Mouse (Mus musculus) embryonic facial prominence, embryonic 10.5 days (tissue): ENCODE data around the gene Nfib. TPM values are rescaled to one million over a fixed set of nuclear protein-coding genes. Genes with fewer than 3 reads are reported as not detected.

Experiments used
- DNase-seq: peaks from one replicate; pipeline ENCODE4 v3.0.0-alpha.2; 2017; ENCODE audit warnings: low spot score
- H3K27ac ChIP-seq: fragments of 300-500 bp; sonication (generic); replicated peaks from 2 replicates; pipeline ENCODE4 v1.5.1; 2016; ENCODE audit warnings: mild to moderate bottlenecking
- H3K27me3 ChIP-seq: fragments of 300-500 bp; sonication (generic); replicated peaks from 2 replicates; pipeline ENCODE4 v1.6.1; 2016; ENCODE audit warnings: low read depth, mild to moderate bottlenecking; ENCODE audit not compliant: poor library complexity, severe bottlenecking
- H3K36me3 ChIP-seq: fragments of 300-500 bp; sonication (generic); replicated peaks from 2 replicates; pipeline ENCODE4 v1.6.1; 2016; ENCODE audit warnings: mild to moderate bottlenecking, moderate library complexity
- H3K4me1 ChIP-seq: fragments of 300-500 bp; sonication (generic); 2 replicates; pipeline ENCODE4 v1.6.1; 2016
- H3K4me3 ChIP-seq: fragments of 300-500 bp; sonication (generic); 2 replicates; pipeline ENCODE4 v1.5.1; 2016; ENCODE audit warnings: mild to moderate bottlenecking, moderate library complexity
- H3K9me3 ChIP-seq: fragments of 300-500 bp; sonication (generic); 2 replicates; pipeline ENCODE4 v1.6.1; 2016; ENCODE audit warnings: mild to moderate bottlenecking
- WGBS: fragments of 180-500 bp; shearing (Covaris S2); methylation state at CpG from one replicate; pipeline ENCODE4 v1.1.7; 2016; 5-methylcytosine and 5-hydroxymethylcytosine counted together
- polyA plus RNA-seq: library from polyadenylated mRNA; unstranded; fragments of >200 nt; fragmentation: Nextera tagmentation; extraction: Ambion mirVana; gene quantifications from 2 replicates; pipeline ENCODE4 v1.2.1, GENCODE M21; 2016

Nfib gene
- polyA plus RNA-seq, 1 experiment from 2014 or later = 26.7 TPM

DNA sequence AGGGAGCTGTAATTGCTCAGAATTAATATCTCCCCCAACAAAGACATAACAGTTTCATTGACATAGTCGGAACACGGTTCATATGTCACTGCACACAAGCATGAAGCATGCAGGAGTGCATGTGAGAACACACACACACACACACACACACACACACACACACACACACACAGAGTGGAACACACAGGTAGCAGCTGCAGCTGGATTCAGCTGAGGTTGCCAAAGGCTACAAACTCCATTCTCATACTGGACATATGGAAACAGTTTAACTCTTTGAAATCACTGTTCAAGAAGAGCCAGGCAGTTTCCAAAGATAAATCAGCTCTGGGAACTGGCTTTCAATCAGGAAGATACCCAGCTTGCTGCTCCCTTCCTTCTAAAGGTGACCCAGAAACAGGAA lies 462 bp upstream of the Nfib start:
- peaks cover 81% of the 10 kb centered on the region for H3K4me1 ChIP-seq
- H3K4me3 ChIP-seq = no peak overlapping the region
- H3K36me3 ChIP-seq = no peaks in the 10 kb centered on the region
- peak overlapping the region; percentile 83 for H3K27ac ChIP-seq
- 60% methylated on average over 2 of the region's 2 CpGs for WGBS
- H3K27me3 ChIP-seq = no peaks in the 10 kb centered on the region
- H3K9me3 ChIP-seq = no peaks in the 10 kb centered on the region
- peak; percentile 64 for DNase-seq

DNA sequence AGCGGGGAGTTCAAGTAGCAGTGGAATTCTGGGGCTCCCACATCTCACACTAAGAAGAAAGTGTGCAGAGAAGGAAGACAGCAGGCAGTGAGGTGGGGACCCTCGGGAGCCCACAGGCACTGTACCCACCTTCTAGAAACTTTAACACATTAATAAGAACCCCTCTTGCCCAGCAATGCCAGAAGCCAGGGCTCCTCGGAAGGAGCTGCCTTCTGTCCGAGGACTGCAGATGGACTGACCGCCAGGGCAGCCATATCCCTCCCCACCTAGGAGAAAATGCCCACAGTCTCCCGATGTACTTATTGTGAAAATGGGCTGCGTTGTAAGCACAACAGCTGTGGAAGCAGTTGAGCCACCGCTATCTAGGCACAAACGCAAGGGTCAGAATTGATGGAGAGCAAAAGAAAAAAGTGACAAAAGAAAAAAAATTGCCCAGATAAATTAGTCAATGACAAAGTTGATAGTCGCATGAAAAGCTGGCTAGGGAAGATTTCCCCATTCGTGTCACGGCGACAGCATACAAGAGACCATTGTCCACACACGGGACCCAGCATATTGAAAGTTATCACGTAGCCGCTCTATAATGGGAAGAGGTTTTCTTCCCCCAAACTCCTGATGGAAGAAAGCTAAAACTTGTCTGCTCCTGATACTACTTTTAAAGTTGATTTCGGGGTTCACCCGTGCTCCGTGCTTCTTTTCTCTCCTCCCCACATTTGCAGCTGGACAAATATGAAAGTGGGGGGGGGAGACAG lies 1.3 kb downstream of the Nfib start:
- H3K9me3 ChIP-seq = no peaks in the 10 kb centered on the region
- no peaks in the 10 kb centered on the region for H3K27me3 ChIP-seq
- no peak for DNase-seq
- H3K4me3 ChIP-seq = no peak overlapping the region
- 79% methylated on average over 19 of the region's 19 CpGs for WGBS
- no peaks in the 10 kb centered on the region for H3K36me3 ChIP-seq
- peak overlapping the region; percentile 83 for H3K27ac ChIP-seq
- peaks cover 83% of the 10 kb centered on the region for H3K4me1 ChIP-seq

DNA sequence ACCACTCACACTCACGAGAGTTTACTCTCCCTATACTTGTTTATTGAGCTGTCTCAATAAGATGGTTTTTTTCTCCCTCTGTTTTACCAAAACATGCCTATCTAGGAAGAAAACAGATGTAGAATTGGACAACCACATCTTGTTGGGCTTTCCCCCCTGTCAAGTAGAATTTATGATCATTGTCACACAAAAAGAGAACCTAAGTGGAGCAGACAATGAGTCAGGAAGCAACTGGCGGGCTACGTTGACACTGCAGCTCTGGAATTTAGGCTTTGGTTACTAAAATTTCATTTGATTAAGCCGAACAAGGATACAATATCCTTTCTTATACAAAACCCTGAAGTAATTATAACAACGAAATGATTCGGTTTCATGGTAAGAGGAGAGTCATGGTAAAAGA lies 2.7 kb downstream of the Nfib start:
- Histone ChIP-seq H3K4me3 (no peak overlapping the region), H3K27ac (no peak overlapping the region), H3K9me3 (no peaks in the 10 kb centered on the region), H3K36me3 (no peaks in the 10 kb centered on the region), H3K27me3 (0 out of 2 replicates have a peak, but pooled peaks cover 4% of the 10 kb centered on the region), H3K4me1 (peaks cover 68% of the 10 kb centered on the region)
- WGBS = 50% methylated on average over 6 of the region's 6 CpGs
- DNase-seq = no peak

DNA sequence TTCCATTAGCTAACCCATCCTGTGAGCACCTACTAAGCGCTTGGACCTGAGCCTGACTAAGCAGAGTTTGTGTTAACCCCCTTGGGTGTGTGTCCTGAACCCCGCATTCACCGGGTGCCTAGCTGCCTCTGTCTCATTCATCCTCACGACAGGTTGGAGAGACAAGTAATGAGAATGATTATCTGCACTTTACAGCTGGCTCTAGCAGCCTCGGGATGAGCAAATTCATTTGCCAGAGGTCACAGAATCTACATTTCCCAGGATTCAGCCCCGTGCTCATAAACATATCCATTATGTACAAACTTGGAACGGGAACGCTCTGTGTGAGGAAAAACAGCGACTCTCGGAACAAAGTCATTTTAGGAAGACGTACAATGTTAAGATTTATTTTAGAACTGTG lies 6.0 kb downstream of the Nfib start:
- H3K27ac ChIP-seq = no peak overlapping the region
- H3K36me3 ChIP-seq = no peaks in the 10 kb centered on the region
- DNase-seq = no peak
- peaks cover 45% of the 10 kb centered on the region for H3K4me1 ChIP-seq
- H3K4me3 ChIP-seq = no peak overlapping the region
- no peaks in the 10 kb centered on the region for H3K9me3 ChIP-seq
- WGBS = 79% methylated on average over 11 of the region's 11 CpGs
- H3K27me3 ChIP-seq = 0 out of 2 replicates have a peak, but pooled peaks cover 4% of the 10 kb centered on the region

DNA sequence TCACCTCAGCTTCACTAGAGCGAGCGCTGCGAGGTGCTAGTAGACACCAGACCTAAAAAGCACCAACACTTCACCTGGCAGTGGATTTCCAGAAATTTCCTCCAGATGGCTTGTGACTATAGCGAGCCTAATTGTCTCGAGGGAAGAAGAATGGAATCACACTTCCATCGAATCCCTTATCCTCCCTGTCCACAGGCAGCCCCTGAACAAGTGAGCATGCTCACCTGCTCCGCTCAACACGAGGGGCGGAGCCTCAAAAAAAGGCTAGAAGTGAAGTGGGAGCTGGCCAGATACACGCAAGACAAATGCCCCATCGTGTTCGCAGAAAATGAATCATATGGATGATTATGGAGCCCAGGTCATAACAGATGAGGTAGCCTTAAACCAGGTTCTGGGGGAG lies 6.9 kb downstream of the Nfib start:
- 92% methylated on average over 12 of the region's 12 CpGs for WGBS
- no peaks in the 10 kb centered on the region for H3K36me3 ChIP-seq
- peaks cover 42% of the 10 kb centered on the region for H3K4me1 ChIP-seq
- H3K9me3 ChIP-seq = no peaks in the 10 kb centered on the region
- no peak overlapping the region for H3K4me3 ChIP-seq
- H3K27ac ChIP-seq = no peak overlapping the region
- DNase-seq = no peak
- H3K27me3 ChIP-seq = 0 out of 2 replicates have a peak, but pooled peaks cover 4% of the 10 kb centered on the region

DNA sequence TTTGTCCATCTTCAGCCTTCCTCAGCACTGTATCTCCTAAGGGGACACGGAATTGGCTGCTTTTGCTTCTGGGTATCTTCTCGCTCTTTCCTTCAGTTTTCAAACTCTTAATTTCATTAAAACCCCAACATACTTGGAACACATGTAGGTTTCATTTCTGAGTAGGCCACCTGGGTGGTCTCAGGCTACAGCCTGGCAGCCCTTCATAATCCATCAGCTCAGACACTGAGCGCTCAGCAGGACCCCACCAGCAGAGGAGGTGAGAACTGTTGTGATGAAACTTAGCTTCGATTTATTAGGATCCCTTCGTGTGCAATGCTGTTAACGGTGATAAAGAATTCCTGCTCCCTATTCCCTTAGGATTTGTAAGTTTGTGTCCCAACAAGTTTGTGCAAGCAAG lies 8.4 kb downstream of the Nfib start:
- no peak for DNase-seq
- Histone ChIP-seq H3K27me3 (0 out of 2 replicates have a peak, but pooled peaks cover 4% of the 10 kb centered on the region), H3K36me3 (no peaks in the 10 kb centered on the region), H3K9me3 (no peaks in the 10 kb centered on the region), H3K27ac (no peak overlapping the region), H3K4me3 (no peak overlapping the region), H3K4me1 (peaks cover 43% of the 10 kb centered on the region)
- 71% methylated on average over 6 of the region's 6 CpGs for WGBS

DNA sequence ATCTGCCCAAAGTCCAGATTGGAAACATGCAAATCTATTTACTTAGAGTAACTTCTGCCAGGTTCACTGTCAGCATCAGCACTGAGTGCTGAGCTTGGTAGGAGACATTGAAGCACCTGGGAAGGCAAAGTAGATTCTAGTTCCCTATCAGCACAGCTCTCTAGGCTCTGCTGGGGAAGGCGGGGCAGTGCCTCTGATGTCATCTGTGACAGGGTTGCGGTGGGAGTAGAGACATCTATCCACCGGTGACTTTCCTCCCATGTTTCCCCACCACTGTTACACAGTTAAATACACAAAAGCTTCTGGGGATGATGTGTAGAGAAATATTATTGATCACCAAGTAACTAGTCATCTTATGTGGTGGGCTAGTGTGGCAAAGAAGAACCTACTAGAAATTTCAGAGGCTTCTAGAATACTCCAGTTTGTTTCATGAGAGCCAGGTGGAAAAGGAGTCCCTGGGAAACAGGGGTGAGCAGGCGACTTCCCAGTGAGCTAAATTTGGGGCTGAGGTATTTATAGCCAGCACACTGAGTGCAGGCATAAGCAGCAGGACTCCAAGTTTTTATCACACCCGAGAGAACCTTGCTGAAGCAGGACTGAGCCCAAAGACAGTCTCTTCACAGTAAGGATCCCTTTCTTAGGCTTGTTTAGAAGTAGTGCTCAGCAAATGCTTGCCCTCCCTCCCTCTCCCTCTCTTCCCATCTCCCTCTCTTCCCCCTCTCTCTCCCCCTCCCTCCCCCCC lies 9.6 kb downstream of the Nfib start:
- WGBS = 79% methylated on average over 5 of the region's 5 CpGs
- no peak overlapping the region for H3K4me3 ChIP-seq
- H3K27me3 ChIP-seq = 0 out of 2 replicates have a peak, but pooled peaks cover 4% of the 10 kb centered on the region
- H3K36me3 ChIP-seq = no peaks in the 10 kb centered on the region
- H3K9me3 ChIP-seq = no peaks in the 10 kb centered on the region
- DNase-seq = no peak
- H3K27ac ChIP-seq = no peak overlapping the region; the same call in 1 of the 2 replicates
- H3K4me1 ChIP-seq = peaks cover 55% of the 10 kb centered on the region

DNA sequence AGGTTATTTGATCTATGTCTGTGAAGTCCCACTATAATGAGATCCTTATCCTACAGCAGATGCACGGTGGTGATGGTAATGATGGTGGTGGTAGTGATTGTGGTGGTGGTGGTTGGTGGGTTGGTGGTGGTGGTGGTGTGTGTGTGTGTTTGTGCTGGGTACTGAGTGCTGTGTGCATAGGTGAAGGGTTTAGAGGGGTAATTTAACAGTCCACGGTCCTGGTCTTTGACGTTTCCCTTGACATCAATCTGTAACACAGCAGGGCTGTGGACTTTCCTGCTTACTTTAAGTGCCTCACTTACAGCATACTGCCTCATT lies 13.6 kb downstream of the Nfib start:
- peaks cover 46% of the 10 kb centered on the region for H3K4me1 ChIP-seq
- peak overlapping the region; percentile 74 for H3K27ac ChIP-seq
- no peaks in the 10 kb centered on the region for H3K27me3 ChIP-seq
- no peaks in the 10 kb centered on the region for H3K36me3 ChIP-seq
- 0 out of 2 replicates have a peak, but pooled peaks cover 2% of the 10 kb centered on the region for H3K9me3 ChIP-seq
- WGBS = 26% methylated on average over 3 of the region's 3 CpGs
- H3K4me3 ChIP-seq = no peak overlapping the region
- no peak for DNase-seq

DNA sequence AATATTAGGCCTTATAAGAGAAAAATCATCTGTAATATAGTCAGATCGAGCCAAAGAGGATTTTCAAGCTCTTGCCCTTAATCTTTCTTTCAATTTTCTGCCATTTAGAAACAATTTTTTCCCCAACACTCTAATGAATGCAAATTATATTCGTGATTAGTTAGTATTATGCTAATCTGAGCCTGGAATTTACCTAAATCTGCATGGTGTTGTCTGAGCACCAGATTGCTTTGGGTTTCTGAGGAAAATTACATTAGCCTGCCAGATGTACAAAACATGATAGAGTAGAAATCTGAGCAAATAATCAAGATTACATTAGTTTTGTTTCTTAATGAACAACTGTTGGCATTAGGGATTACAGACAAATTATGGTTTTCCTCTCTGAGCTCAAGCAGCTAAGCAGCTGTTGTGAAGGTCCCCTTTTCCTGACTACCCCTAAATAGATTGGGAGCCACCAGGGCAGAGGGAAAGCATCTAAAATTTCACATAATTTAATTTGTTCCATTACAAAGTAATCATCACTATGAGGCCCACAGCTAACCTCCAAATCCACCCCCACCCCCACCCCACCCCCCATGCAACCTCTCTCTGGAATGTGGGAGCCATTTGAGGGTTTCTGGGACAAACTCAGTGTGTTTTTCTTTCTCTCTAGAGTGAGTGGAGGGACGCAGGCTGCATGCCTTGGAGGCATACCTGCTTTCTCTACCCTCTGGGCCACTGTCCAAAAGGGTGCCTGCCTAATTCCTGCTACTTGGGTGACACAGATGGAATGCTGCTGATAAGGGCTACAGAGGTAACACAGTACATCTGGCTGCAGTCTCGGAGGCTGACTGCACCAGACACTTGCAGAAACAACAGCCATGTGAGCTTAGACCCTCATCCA lies 14.2 kb downstream of the Nfib start:
- Histone ChIP-seq H3K9me3 (0 out of 2 replicates have a peak, but pooled peaks cover 2% of the 10 kb centered on the region), H3K36me3 (no peaks in the 10 kb centered on the region), H3K4me3 (no peak overlapping the region), H3K27ac (peak overlapping the region; percentile 74), H3K4me1 (peaks cover 48% of the 10 kb centered on the region), H3K27me3 (no peaks in the 10 kb centered on the region)
- DNase-seq = peak; percentile 69
- WGBS = 30% methylated on average over 4 of the region's 4 CpGs

DNA sequence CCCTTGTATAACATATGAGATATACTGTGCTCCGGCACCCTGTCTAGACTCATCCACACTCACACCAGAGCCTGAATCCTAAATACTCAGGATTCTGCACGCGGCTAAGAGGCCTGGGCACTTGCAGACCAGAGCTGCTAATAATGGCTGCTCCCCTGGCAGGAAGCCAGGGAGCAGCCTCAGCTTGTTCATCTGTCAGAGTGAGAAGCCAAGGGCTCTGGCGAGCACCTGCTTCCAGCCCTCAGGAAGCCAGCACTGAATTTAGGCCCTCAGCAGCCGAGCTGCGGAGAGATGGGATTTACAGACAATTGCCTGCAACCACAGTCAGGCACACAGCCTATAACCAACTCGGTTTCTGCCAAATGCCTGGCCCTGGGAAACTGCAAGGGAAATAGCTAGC lies 15.3 kb downstream of the Nfib start:
- peak; percentile 38 for DNase-seq
- peaks cover 44% of the 10 kb centered on the region for H3K4me1 ChIP-seq
- 0 out of 2 replicates have a peak, but pooled peaks cover 2% of the 10 kb centered on the region for H3K9me3 ChIP-seq
- H3K27me3 ChIP-seq = no peaks in the 10 kb centered on the region
- no peaks in the 10 kb centered on the region for H3K36me3 ChIP-seq
- peak overlapping the region; percentile 63; the same call in 1 of the 2 replicates for H3K27ac ChIP-seq
- no peak overlapping the region for H3K4me3 ChIP-seq
- 70% methylated on average over 7 of the region's 7 CpGs for WGBS

DNA sequence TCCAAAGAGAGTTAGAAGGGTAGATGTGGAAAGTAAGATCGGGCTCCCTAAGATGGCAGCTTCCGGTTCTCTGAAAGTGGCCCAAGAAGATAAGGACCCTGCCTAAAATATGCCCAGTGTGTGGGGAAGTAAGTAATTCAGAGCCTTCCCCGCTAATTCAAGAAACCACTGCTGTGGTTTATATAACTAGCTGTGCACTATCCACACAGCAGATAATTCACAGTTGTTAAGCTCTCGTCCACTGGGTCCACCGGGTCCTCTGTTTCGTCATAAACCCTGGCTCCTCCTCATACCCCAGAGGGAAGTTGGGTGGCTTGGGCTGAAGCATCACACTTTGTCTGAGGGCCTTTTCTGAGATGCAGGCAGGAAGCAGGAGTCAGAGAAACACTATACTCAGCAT lies 19.5 kb downstream of the Nfib start:
- Histone ChIP-seq H3K27ac (no peak overlapping the region), H3K9me3 (0 out of 2 replicates have a peak, but pooled peaks cover 2% of the 10 kb centered on the region), H3K36me3 (no peaks in the 10 kb centered on the region), H3K4me1 (peaks cover 16% of the 10 kb centered on the region), H3K4me3 (no peak overlapping the region), H3K27me3 (no peaks in the 10 kb centered on the region)
- 91% methylated on average over 6 of the region's 6 CpGs for WGBS
- no peak for DNase-seq

DNA sequence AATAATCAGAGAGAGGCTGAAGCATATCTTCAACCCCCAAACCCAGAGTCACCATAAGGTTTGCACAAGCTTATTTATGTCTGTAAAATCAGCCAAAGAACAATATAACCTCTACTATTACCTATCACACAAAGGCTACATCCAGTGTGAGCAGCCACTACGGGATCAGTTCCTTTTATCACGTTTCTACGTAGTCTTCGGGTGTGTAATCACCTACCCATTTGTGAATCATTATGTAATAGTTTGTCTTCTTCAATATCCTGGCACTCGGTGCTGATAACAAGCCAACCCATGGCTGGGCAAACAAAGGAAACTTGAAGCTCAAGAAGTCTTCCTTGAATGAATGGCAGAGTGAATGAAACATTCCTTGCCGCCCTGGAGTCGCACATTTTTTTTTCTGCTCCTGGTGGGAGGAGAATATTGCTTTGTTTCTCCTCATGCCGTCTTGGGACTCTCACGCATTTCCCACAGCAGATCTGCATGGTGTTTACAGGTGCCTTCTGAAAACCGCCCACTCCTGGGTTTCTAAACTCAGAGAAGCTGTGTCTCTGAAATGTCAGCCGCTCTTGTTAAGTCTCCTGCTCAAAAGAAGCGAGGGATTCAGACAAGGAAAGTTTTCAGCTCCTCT lies 21.3 kb downstream of the Nfib start:
- 79% methylated on average over 12 of the region's 12 CpGs for whole genome bisulfite sequencing
- Histone ChIP-seq H3K4me3 (no peak overlapping the region), H3K9me3 (no peaks in the 10 kb centered on the region), H3K4me1 (peaks cover 9% of the 10 kb centered on the region), H3K27ac (no peak overlapping the region; the same call in 1 of the 2 replicates), H3K36me3 (no peaks in the 10 kb centered on the region), H3K27me3 (no peaks in the 10 kb centered on the region)
- no peak for DNase-seq
